Mouse (Mus musculus) T-helper 1 cell (primary cell): ENCODE measurements around the gene Pfn4.
"Not testable (repeated sequence)": the region's sequence is repeated elsewhere in the genome, so short reads cannot be mapped to it uniquely, and the experiment has no call there.

Source experiments
- in situ Hi-C: fragments of 300-600 bp; cut with MboI, MseI; formaldehyde crosslinking; loops from one replicate; pipeline ENCODE4 v1.15.1; 2025; ENCODE audit warnings: high pct_unique_total_duplicates

Pfn4 gene

DNA sequence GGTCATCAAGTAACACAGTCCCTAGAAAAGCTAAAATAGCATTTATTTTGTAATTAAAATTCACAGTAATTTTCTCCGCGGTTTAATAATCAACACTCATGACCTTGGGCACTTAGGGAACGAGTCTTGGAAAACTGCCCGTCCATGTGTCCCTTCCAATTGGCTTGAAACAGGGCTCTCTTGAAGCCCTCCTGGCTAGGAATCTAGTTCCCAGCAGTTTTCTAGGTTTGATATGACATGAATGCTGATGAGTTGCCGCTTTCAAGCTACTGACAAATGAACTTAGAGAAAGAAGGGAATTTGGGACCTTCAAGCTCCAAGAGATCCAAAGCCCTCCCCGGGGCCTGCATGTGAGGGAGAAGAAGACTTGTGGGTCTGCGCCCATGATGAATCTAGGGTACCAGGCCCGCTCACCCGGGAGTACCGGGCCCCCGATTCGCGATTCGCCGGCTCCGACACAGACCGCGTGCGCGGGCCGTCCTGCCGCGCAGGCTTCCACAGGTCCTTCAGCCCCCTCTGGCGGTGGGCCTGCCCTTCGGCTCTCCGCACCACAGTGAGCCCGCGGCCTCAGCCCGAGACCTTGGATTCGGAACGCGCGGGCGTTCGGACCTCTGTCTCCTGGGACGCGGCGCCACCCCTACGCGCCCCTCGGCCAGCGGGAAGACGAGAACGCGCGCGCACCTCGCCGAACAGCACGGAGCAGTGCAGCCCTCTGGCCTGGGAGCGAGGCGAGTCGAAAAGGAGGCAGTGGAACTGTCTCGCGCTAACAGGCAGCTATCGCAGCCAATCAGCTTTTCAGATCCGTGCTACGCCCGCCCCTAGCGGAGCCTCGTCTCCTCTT lies at the start of gene Pfn4, which contains the start of gene Fam228b:
Gene Pfn4, plus strand, starts transcription at position 531 of the 841 bp plus-strand sequence.
Gene Fam228b, minus strand, starts transcription at position 776 of the 841 bp plus-strand sequence.
- in situ Hi-C loops: no loop called here

DNA sequence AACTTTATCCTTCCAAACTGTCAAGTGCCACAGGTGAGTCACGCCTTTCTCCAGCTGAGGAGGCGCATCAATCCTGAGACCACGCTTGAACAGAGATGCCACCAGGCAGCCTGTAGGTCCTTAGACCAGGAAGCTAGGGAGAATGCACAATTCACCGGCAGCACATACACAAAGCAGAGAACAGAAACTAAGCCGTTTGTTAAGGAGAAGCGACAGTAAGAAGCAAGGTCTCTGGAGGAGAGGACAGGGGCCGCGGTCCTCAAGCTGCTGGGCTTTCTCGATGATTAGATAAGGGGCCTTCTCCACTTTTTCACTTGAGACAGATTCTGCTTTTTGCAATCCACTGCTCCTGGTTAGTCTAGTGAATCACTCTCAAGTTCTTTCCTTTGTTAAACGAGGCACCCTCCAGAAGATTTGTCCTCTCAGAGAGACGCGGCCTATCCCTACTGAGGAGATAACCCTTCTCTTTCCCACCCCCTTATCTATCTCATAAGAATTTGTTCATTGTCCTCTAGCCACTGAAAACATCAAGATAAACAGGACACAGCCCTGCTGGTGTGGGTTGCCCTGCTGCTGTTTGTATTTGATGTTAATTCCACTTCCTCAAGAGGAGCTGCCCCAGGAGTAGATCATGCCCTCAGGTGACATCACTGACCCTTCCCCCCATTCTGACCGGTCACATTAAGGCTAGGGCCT lies 49.6 kb upstream of the Pfn4 start:
- in situ Hi-C loops: loop anchor here (5.0 kb wide), 1 partner anchor 243 kb away; no protein-coding TSS in a partner anchor

DNA sequence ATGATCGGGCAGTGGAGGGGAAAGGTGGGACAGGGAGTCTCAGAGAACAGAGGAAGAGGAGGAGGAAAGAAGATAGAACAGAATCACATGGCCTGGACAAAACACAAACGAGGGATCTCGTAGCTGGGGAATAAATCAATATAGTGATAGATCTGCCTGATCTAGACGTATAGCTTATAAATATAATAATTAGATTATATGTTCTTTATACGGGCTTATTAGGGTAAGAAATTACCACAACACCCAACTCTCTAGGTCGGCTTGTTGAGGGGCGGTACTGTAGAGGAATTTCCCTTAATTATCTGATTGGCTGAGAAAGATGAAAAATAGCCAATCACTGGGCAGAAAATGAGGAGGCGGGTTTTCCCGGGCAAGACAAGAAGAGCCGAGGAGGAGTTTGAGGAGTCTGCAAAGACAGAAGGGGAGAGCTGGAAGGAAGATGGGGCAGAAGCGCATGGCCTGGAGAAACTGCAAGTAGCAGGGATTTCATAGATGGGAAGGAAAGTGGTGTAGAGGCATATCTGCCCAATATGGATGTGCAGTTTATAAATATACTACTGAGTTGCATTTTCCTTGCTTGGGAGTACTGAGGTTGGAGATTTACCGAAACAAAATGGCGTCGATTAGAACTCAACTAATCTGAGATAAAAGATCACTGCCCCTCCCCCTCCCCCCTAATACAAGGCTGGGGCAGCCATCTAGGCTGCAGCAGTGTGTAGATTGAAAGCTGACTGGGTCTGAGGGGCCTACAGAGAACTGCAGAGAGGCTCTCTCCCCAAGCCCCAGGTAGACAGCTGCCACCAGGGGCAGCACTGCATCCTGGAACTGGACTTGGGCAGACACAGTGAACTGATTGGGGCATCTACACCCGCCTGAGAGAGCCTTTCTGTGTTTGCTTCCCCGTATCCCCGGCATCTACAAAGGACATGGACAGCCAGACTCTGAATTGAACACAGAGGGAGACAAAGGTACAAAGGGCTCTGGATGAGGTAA lies 48.8 kb upstream of the Pfn4 start:
- in situ Hi-C loops: loop anchor here (5.0 kb wide), 1 partner anchor 242 kb away; no protein-coding TSS in a partner anchor

DNA sequence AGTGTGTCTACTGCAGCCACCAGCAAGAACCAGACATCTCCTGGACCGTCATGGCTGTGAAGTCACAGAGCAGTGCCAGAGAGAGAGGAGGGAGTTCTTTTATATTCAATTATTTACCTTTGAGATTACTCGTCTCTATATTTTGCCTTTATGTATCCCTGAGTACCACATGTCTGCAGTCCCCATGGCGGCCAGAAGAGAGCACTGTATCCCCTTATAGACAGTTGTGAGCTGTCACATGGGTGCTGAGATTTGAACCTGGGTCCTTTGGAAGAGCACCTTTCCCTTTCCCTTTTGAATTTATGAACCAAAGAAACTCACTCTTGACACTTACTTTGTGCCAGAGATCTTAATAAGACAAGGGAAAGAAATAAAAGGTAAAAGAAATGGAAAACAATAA lies 39.7 kb upstream of the Pfn4 start:
- in situ Hi-C loops: no loop called here

DNA sequence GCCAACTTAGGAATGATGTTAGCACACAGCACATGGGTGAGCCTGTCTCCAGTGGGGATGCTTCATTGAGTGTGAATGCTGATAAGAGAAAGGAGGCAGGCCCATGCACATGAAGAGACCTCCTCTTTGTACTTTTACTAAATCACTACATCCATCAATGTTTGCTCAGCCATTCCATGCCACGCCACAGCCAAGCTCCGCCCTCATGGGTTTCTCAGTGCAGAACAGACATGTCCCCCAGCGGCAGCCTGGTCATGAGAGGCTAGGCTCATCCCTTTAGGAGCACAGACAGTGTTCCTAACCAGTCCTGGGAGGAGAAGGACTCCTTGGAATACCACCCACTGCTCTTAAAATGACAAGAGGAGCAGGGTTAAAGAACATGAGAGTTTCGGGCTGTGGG lies 37.2 kb upstream of the Pfn4 start:
- in situ Hi-C loops: no loop called here

DNA sequence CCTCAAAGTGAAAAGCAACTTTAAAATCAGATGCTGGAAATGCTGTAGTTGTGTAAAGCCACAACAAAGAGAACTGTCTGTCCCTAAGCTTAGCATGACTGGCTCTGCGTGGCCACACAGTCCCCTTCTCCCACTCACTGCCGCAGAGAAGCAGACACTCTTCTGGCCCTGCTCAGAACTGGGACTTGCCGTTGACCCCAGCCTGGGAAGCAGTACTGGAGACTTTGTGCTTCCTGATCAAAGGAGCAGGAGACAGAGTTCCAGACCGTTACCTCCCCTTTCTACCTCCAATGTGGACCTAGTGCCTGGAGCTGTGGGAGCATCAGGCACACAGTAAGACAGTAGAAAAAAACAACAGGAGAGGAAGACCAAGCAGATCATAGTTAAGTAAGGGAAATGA lies 36.5 kb upstream of the Pfn4 start:
- in situ Hi-C loops: no loop called here

DNA sequence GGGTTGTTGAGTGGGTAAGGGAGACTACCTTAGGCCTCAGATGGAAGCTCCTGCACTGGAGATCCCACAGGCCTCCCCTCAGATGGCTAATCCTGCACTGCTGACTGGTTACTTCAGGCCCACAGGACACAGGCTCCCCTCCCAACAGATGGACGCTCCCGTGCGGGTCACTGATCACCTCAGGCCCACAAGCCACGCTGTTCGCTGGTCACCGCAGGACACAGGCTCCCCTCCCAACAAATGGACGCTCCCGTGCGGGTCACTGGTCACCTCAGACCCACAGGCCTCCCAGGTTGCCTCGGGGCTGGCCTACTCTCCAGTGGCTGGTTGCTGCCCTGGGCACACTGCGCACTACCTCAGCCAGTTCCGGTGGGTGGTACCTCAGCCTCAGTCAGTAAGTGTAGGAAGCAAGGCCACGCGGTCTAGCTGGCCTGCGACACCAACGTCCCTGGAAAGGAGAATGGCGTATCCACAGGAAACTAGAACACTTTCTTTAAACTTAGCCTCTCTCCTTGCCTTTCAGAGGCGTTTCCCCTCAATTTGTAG lies 30.7 kb upstream of the Pfn4 start, which contains the start of gene Fam228a:
Gene Fam228a, minus strand, starts transcription at position 400 of the 546 bp plus-strand sequence.
- in situ Hi-C loops: no loop called here

DNA sequence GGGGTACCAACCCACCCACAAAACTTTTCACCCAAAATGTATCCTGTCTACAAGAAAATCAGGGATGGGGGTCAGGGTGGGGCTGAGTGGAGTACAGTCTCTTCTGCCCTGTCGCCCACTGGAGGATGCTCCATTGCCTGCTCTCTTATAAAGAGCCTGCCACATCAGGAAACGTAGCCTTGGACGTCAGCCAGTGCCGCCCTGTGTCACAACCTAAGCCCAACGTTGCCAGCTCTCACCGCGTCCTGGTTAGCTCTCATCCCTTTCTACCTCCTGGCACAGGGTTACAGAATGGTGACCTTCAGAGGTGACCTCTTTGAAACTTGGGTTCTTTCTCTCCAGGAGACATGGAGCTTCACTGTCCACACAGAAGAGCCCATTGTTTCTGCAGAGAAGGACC lies 28.0 kb upstream of the Pfn4 start:
- in situ Hi-C loops: no loop called here

DNA sequence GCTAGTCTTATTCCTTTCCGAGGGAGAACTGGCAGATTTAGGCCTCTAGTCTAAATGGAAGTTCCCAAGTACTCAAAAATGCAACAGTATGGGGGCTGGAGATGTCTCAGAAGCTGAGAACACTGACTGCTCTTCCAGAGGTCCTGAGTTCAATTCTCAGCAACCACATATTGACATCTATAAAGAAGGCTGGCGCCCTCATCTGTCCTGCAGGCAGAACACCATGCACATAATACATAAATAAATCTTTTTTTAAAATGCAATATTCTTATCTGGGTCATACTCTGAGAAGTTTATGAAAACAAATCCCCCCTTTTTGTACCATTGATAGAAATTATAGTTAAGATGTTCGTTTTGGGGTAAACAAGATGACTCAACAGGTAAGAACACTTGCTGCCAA lies 26.6 kb upstream of the Pfn4 start:
- in situ Hi-C loops: no loop called here

DNA sequence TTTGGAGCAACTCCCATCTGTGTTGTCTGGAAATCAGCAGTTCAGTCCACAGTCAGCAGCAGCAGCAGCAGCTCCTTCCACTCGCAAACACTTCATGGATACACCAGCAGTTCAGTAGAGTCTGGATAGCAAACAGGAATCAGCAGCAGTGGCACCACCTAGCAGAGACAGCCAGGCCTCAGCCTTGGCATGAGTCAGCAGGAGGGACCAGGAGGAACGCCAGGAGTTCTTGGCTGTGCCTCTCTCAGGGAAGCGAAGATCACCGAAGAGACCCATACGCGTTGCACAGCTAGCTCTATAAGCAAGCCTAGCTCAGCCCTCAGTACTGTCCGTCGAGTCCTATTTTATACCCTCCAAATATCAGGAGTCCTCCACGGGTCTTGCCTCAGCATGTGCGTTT lies 24.3 kb upstream of the Pfn4 start:
- in situ Hi-C loops: no loop called here

DNA sequence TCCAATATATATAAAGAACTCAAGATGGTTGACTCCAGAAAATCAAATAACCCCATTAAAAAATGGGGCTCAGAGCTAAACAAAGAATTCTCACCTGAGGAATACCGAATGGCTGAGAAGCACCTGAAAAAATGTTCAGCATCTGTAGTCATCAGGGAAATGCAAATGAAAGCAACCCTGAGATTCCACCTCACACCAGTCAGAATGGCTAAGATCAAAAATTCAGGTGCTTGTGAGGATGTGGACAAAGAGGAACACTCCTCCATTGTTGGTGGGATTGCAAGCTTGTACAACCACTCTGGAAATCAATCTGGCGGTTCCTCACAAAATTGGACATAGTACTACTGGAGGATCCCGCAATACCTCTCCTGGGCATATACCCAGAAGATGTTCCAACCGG lies 14.4 kb upstream of the Pfn4 start:
- in situ Hi-C loops: not testable (repeated sequence)

DNA sequence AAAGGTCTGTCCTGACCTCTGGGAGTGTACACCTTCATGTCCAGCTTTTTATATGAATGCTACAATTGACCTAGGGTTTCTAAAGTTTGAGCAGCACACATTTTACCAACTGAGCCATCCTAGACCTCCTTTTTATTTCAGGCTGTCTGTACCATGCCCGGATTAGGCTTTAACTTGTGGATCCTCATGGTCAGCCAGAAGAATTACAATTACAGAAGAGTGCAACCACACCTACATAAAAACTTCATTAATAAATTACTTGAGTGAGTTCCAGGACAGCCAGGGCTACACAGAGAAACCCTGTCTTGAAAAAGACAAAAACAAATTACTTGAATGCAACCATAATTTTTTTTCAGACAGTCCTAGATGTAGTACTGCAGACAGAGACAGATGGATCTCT lies 11.8 kb upstream of the Pfn4 start:
- in situ Hi-C loops: no loop called here

DNA sequence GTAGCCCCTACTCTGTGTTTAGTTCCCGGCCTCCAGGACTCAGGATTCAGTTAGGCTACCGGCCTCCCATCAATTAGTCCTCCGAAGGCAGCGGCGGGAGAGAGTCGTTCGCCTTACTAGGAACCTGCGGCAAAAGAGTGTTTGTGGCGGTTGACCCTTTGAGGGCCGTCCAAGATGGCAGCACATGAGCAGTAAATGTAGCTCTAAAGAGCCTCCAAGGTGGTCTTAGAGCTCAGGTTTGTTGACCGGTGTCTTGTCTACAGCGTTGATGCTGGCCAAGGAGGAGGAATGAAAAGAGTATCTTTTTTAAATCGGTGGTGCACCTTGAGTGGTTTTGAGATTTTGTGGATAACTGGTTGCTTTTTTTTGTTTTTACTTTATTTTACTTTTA lies 506 bp downstream of the Pfn4 start:
- in situ Hi-C loops: no loop called here

DNA sequence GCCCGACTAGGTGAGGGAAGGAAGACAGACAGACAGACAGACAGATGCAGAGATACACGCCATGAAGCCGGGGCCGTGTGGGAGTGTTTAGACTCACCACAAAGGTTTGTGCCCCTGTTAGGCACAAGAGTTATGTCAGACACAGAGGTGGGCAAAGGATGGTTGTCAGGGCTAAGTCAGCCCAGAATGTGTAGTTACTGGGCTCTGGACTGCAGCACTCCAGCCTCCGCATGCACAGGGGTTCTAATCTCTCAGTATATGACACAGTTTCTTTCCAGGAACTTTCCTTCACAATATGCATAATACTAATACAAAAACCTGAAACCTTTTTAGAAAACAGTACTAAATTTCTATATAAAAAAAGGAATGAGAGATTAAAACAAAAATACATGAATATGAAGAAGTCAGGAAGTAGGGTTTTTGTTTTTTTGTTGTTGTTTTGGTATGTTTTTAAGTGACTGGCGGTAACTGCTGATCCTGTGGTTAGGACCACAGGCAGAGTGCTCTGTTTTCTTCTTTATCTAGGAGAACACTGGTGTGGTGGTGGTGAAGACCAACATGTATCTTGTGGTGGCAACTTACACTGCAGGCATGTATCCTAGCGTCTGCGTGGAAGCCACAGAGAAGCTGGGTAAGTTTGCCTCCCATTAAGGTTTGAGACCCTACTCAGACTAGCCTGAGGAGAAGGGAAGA lies 6.2 kb downstream of the Pfn4 start:
- in situ Hi-C loops: no loop called here

DNA sequence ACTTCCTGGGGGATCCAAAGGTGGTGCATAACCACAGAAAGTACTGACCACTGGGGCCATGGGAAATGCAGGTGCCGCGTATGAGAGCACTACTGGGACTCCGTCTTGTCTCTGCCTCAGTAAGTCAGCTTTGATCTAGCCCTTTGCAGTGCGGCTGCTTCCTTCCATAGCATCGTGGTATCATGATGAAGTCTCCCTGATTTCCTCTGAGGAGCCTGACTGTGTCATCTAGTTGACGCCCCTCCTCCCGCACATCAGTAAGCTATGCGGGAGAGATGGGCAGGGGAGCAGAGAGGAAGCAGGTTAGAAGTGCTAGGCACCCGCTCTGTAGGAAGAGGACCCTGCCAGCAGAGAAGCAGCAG lies 6.7 kb downstream of the Pfn4 start:
- in situ Hi-C loops: no loop called here

DNA sequence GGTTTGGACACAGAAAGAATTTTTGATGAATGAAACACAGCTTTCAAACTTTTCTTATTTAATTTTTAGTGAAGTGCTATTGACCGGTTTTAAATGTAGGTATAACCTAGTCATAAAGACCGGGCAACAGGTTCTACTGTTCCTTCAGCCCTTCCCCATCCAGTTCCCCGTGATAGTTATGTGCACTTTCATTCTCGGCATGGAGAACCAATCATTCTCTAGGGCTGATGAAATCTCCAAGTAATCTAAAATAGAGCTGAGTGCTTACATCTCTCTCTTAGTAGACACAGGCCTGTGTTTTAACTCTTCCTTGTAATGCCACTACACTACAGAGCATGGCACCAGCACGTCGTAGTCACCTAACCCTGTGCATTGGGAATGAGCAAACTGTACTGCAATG lies 8.9 kb downstream of the Pfn4 start:
- in situ Hi-C loops: no loop called here

DNA sequence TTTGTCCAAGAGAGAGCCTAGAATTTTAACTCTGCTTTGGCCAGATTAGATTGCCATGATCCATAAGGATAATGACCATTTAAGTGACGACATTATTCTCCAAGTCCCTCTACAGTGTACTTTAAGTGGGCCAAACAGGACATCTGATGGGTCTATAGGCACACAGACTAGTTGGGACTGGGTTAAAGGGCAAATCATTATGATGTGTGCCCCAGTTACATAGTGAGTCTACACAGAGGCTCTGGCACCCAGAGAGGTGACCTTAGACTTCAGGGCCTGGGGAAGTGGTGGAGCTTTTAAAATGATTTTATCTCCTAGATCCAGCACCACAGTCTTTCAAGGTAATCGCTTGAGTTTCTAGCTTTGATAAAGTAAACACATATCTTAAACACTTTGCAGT lies 11.4 kb downstream of the Pfn4 start:
- in situ Hi-C loops: no loop called here

DNA sequence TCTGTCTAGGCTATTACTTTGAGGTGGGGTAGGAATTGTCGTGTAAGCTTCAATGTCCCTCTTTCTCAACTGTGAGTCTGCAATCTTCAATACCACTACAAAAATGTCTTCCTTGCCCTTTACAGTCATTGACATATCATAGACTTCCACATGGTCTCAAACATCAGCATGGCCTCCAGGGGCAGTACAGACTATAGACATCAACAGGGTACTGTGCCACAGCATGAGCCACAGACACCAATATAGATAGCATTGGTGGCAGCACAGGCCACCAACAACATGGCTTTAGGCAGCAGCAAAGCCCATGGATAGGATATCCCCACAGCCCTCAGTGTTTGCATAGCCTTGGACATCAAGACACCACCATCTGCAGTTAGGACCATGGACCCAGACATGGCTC lies 12.4 kb downstream of the Pfn4 start:
- in situ Hi-C loops: no loop called here

DNA sequence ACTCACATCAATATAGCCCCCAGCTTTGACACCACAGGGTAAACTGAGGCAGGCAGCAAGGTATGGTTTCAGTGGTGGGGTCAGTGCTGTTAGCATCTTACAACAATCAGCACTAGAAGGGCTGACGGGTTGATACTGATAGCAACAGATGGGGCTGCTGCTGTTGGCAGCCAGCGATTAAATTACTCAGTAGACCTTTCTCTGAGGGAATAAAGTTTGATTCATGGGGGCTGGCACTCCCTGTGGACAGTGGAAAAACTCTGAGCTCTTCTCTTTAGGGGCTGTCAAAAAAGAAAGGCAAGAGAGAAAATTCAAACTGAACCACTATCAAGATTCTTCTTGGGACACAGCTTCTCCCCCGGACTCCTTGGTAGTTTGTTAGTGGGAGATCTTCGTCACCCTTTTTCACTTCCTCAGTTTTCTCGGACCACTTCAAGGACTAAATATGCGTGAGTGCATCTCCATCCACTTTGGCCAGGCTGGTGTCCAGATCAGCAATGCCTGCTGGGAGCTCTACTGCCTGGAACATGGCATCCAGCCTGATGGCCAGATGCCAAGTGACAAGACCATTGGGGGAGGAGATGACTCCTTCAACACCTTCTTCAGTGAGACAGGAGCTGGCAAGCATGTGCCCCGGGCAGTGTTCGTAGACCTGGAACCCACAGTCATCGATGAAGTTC lies 13.0 kb downstream of the Pfn4 start:
- in situ Hi-C loops: not testable (repeated sequence)

DNA sequence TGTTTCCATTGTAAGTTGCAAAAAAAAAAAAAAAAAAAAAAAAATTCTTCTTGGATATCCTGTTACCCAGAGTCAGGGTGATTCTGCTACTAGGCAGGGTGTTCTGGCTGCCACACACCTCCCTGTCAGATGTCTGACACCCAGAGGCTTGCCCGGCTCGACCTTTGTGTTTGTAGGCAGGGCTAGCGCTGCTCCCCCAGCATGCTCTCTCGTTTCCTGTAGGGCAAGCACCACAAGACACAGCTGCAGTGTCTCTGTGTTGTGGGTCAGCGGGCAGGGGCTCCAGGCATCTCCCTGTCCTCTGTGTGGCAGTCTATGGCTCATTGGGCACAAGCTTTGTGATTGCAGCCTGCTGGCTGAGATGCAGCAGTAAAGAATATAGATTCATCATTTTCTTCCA lies 14.8 kb downstream of the Pfn4 start:
- in situ Hi-C loops: no loop called here
